Mouse (Mus musculus): ENCODE results near the gene Dync1h1.

Gene Dync1h1

DNA sequence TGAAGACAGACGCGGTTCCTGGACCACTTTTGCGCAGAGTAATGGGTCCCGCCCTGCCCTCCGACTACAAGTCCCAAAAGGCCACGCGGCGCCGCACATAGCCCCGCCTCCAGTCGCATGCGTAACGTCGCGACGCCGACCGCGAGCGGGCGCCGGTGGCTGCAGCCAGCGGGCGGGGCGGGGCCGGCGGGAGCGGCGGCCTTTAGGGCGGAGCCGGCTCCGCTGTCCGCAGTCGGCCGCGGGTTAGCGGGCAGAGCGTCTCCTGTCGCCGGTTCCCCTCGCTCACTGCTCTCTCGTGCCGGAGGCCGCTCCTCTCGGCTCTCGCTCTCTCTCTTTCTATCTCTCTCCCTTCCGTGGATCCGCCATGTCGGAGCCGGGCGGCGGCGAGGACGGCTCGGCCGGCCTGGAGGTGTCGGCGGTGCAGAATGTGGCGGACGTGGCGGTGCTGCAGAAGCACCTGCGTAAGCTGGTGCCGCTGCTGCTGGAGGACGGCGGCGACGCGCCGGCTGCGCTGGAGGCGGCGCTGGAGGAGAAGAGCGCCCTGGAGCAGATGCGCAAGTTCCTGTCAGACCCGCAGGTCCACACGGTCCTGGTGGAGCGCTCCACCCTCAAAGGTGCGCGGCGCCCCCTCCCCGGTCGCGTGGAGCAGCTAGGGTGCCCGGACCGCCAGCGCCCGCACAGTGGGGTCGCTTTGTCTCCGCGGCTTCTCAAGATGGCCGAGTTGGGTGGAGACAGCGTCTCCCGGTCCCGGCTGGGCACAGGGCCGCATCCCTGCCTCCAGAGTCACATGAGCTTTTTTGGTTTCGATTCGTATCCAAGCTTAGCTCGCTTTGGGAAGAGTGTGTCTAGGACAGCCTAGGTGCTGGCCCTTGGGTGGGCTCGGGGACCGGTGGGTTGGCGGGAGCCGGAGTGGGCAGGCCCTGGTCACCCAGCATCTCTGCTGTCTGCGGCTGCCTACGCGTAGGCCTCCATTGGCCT is at the start of gene Dync1h1:
TSS of gene Dync1h1 (plus strand) at position 212 of the 978 bp plus-strand sequence.
- DNase-seq (ENCODE audit: low spot score) = peak; percentile 91

DNA sequence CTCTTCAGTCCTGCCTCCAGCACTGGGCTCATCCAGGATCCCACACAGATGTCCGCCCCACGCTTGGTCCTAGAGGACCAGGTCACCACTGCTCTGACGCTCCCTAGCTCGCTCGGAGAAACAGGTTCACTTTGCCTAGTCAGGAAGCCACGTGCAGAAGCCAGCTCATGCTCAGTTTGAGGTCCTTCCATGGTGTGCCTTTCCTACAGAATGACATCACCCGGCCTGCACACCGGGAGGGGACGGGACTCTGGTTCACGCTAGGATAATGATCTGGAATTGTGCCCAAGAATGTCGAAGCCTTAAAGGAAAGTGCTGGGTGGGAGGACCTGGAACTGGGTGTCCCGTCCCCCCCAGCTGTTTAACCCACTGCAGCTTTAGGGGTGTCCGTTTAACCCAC is 49.1 kb upstream of the Dync1h1 start:
- DNase-seq (ENCODE audit: low spot score) = peak; percentile 57

DNA sequence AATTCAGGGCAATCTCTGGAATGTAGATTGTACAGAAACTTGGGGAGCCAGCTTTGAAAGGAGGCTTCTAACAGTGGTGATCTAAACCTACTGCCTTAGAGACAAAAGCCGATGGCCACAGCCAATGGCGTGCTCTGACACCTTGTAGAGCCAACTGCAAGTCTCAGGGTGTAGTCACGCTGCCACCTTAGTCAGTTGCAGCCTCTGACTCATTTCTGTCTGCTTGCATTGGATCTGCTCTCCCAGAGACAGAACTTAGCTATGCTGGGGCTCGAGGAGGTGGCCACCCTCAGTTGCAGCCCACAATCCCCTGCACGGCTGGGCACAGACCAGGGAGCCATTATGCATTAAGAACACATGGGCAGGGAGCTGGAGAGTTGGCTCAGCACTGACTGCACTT is 47.9 kb upstream of the Dync1h1 start:
- DNase-seq (ENCODE audit: low spot score) = no peak

DNA sequence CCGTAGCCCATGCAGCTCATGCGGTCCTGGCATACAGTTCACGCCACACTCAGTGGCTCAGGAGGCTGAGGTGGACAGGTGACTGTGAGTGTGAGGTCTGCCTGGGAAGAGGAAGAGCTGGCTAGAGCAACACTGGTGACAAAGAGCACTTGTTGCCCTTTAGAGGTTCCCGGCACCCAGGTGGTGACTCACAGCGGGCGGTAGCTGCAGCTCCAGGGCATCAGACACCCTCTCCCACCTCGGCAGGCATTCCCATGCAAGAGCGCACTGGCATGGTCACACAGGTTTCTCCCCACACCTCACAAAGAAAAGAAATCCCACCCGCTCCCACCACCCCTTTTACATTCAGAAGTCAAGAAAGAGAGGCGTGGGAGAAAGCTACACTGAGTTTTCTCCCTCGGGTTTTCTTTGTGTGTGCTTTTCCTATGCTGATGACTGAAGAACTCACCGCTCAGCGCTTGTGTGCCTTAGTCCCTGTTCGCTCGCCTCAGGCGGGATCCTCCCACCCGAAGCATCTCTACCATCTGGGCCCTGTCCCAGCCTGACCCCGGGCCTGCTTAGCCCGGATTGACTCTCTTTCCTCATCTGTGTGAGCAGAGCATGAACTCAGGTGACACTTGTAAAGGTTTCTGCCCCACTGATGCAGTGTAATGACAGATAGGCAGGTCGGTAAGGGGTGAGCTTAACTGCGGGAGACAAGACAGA is 45.6 kb upstream of the Dync1h1 start:
- no peak for DNase-seq (ENCODE audit: low spot score)

DNA sequence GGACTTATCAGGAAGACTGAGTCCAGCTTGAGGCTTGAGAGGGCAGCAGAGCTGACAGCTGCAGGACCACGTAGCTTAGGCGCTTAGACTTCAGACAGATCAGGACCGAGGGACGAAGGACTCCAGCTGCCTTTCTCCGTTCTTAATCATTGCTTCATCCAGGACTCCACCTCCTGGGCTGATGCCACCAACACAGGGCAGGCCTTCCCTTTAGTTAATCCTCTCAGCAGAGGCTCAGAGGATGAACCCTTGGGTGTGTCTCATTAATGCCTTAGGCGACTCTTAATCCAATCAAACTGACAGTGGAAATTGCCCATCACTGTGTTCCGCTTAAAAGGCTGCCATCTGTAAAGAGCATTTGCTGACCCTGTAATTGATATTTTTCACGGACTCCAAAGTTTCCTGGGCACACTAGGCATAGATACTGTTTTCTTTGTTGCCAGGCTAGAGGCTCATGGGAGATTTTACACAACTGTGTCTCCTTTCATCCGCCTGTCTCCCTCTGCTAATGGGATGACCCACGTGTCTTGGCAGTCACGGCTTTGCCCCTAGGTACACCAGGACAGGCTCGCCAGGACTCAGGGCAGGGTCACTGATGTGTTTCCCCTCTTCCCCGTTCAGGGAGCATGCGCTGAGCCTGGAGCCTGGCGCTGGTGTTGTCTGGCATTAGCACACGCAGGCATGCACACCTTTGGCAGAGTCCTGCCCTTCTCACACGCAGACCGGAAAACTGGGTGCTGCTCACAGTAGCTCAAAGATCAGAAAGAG is 44.2 kb upstream of the Dync1h1 start:
- DNase-seq (ENCODE audit: low spot score) = peak; percentile 81

DNA sequence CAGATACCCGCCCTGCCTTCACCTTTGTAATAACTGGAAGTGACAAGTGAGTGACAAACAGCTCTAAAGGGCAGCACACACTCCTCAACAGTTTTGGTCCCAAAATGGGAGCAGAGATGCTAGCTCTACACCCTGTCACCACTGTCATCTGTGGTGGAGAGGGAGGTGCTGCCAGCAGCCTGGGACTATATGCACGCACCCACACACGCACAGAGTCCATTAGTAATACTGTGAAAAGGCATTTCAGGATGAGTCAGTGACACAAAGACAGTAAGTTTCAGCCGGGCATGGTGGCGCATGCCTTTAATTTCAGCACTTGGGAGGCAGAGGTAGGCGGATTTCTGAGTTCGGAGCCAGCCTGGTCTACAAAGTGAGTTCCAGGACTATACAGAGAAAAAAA is 43.1 kb upstream of the Dync1h1 start:
- DNase-seq (ENCODE audit: low spot score) = no peak

DNA sequence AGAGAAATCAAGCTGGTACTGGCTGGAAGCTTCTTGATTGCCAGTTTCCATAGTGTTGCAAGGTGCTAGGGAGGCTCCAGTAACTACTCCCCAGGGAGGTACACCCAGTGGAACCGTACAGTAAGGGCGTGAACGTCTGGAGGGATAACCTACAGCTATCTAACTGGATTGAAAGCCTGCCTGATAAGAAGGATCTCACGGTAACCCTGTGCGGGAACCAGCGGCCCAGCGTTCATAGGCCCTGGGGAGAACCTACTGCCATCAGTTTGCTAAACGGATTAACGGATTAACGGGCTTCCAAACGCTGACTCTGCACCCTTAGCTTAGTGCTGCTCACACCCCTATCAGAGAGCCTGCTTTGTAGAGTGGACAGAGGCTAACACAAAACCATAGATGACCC is 37.9 kb upstream of the Dync1h1 start:
- DNase-seq (ENCODE audit: low spot score) = no peak

DNA sequence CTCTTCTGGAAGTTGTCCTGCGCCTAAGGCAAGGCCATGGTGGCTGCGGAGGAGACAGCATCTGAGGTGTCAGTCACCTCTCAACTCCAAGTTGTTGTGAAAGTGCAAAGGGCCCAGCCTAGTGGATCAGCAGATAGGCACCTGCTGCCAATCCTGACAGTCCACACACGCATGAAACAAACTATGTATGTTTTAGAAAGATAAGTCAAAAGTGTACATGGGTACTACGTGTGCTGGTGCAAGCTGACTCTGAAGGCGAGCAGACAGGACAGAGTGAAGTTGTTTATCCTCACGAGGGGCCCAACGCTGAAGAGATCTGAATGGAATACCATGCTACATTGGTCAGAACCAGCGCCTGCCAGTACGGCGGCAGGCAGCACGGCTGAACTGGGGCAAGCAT is 36.4 kb upstream of the Dync1h1 start:
- no peak for DNase-seq (ENCODE audit: low spot score)

DNA sequence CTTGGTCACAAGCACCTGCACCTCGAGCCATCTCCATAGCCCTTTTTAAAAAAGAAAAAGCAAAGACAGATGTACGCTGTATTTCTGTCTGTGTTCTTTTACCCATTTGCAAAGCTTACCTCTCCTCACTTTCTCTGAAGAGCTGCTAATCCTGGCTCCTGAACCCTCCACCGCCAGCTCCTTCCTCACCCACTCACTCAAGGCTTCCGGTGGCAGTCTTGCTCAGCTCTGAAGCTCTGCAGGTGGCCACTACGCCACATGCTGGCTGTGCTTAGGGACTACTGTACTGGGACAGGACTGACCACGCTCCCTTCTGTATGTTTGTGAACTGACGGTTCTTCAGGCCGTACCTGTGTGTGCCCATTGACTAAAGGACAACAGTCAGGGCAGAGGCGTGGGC is 34.9 kb upstream of the Dync1h1 start:
- DNase-seq (ENCODE audit: low spot score) = no peak

DNA sequence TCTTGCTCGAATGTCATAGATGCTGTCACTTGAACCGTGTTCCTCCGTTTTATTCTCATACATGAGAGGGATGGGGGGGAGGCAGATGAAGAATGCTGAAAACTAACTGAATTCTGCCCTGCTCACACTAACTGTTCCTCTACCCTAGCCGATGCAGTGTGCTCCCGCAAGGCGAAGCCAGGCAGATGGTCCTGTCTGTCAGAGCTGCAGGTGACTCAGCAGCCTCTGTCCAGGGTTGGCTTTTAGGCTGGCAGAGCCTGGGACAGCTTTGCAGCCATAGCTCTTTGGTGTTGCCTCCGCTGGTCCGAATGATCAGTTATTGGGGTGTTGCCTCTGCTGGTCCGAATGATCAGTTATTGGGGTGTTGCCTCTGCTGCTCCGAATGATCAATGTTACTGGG is 30.2 kb upstream of the Dync1h1 start:
- no peak for DNase-seq (ENCODE audit: low spot score)

DNA sequence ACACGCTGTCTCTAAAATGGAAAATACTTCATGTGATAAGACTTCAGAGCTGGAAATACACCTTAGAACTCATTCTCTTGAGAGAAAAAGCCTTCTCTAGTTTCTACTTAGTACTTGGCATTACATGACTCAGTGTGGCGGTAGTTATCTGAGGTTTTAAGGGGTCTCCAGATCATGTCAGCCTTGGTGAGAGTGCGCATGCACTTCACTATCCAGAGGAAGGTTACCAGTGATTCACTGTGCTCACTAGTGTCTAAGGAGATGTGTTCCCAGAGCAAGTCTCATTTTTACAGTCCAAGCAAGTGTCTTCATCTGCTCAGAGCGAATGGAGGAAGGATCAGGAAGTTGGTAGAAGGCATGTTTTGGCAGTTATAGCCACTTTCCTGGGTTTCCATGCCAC is 28.9 kb upstream of the Dync1h1 start:
- no peak for DNase-seq (ENCODE audit: low spot score)

DNA sequence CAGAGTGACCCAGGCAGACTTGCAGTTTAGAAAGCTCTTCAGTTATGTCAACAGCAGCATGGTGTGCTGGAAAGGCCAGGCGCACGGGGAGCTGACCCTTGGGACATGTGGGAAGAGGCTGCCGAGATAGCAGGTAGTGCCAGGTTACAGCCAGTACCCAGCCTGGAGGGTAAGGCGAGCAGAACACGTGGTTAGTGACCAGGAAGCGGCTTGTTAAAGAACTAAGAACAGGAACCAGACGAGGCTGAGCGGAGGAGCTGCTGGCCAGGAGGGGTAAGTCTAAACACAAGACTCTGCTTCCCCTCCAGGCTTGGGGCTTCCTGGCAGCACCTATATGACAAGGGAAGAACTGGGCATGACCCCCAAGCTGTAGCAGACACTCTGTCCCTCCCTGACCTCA is 27.6 kb upstream of the Dync1h1 start:
- no peak for DNase-seq (ENCODE audit: low spot score)

DNA sequence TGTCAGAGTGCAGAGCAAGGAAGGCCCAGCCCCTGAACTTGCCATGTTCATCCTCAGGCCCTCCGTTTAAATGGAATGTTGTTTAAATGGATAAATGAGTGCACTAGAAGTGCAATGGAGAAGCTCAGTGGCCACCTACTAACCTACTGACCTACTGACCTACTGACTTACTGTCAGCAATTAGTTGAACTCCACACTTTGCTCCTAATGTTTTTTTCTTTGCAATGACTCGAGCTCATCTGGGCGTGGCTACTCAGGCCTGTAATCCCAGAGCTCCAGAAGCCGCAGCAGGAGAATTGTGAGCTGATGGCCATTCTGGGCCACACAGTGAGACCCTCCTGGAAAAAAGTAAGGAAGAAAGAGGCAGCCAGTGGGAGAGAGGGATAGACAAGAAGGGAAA is 25.3 kb upstream of the Dync1h1 start:
- no peak for DNase-seq (ENCODE audit: low spot score)

DNA sequence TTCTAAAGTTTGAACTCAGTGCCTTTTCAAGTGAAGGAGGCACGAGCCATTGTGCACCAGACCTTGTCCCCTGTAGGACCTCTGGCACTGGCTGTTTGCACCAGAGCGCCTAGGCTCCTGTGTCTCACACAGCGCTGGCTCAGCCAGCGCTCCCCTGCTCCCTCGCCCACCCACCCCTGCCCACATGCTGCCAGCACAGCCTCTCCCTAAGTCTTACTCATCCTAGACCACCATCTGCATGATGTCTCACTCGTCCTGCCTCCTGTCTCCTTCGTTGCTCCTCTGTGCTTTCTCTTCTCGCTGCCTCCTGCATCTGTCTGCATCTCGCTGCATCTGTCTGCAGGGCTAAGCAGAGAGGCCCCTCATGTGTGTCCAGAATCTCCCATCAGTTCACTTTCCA is 22.9 kb upstream of the Dync1h1 start:
- DNase-seq (ENCODE audit: low spot score) = no peak

DNA sequence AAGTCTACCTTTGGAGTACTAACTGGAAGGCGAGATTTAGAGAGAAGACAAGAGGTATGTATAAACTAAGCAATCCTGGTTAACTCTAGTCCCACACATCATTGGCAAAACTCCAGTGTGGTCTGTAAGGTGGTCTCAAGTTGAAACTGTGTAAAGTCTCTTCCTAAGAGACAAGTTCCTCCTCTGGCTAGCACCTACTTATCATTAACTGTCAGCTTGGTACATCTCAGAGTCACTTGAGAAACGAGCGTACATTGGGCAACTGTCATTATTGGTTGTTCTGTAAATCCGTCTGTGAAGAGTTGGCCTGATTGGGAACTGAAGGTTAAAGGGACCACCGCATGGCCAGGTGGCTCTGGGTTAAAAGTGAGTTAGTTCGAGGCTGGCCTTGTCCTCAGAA is 12.6 kb upstream of the Dync1h1 start:
- no peak for DNase-seq (ENCODE audit: low spot score)

DNA sequence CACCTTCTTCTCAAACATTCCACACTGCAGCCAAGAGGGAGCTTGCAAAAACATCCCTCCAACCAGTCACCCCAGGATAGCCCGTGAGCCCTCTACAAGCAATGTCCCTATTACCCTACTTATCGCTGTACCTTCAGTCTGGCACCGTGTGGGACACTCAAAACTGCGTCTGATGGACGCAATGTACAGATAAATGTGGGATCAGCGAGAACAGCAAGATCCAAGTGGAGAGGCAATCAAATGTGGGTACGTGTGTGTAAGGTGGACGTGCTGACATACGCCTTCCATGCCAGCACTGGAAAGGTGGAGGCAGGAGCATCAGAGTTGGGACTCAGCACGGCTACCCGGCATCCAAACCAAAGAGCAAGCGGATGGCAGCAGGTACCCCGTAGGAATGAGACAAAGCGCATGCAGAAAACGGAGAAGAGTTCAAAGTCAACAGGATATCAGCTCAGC is 10.4 kb upstream of the Dync1h1 start:
- peak; percentile 21 for DNase-seq (ENCODE audit: low spot score)

DNA sequence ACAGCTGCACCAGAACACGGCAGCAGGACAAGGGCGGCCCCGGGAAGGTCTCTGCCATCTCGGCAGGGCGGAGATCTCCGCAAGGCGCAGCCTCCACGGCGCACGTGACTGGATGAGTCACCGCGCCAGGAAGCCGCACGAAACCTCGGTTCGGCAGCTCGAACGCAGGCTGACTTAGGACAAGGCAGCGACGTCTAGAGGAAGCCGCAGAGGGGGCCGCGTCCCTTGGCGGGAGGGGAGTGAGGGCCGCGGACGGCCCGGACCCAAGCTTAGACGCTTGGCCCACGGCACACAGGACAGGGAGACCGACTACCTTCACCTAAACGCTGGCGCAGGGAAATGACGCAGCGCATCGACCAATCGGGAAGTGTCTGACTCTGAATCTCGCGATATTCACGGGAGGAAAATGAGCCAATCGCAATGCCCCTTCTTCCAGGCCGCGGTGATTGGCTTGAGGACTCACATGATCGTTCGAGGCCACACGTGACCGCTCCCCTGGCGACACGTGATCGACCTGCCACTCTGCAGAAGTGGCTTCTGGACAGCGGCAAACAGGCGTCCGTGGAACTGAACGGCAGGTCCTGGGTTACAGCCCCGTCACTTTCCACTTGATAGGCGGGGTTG is 9.9 kb upstream of the Dync1h1 start:
- DNase-seq (ENCODE audit: low spot score) = peak; percentile 97

DNA sequence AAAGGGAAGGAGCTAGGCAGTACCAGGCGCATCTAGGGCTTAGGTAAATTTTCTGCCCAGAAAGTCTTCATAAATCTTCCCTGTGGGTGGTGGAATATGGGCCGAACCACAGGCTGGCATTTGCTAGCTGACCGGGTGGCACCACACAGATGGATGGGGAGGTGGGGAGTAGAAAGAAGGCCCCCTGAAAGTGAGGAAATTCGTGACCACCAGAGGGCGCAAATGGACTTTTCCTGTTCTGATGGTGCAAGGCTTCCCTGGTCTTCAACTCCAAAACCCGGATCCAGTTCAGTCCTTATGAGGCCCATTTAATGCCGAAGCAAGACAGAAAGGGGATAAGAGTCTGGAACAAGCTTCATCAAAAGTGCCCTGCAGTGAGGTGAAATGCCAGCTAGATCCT is 2.7 kb upstream of the Dync1h1 start:
- peak; percentile 60 for DNase-seq (ENCODE audit: low spot score)

DNA sequence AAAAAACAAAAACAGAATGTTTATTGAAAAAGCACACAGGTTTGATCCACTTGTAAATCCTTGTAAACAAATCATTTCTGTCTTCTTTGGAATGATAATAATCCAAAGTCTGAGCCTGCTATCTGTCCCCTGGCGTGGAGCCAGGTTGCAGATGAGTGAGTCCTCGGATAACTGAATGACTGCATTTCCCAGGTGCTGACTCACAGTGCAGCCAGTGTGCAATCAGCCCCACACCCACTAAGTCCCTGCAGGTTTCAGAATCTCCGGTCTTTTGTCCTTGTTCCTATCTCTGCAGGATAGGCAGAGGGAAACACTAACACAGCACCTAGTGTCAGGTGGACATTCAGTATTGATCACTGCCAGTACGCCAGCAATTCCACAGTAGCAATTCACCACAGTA is 1.5 kb upstream of the Dync1h1 start:
- peak; percentile 30 for DNase-seq (ENCODE audit: low spot score)

DNA sequence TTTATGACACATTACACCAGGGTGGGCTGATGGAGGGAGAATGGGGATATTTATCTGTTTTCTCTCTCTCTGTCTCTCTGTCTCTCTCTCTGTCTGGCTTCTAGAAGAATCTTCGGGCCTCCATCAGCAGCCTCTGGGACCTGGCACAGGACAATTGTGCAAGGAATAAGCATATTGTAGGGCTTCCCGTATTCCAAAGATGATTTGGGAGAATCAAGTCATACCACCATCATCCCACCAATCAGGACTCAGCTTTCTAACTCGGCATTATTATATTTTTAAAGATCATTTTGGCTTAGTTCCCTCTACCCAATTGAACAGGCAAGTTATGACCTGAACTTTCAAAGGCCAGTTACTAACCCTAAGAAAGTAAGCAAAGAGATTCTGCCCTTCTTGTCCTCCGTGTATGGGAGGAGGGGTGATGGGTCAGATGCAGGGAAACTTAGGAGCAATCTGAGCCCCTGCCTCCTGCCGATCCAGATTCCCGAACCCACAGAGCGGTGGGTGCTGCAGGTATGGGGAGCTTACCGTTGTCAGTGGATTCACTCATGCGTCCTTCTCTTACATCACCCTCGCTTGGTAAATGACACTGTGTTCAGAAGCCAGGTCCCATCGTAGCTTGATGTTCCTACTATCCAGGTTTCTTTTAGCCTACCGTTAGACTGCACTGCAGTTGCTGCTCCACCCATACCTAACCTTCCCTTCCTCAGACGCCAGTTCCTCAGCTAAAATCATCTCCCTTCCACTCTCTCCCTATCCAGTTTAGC is 844 bp upstream of the Dync1h1 start:
- no peak for DNase-seq (ENCODE audit: low spot score)

DNA sequence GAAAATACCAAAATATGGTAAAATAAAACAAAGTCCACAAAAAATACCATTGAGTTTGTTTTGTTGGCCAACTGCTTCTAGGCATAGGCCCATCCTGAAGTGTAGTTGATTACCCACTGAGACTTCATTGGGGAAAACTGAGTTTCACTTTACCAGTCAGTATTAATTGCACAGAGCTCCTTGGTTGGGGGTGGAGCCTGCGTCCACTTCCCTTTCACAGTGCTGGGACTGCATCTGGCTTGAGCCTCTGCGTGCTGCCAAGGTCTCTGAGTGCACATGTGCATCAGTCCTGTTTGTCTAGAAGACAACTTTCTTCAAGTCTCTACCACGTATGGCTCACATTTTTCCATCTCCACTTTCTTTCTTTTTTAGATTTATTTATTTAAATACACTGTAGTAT is 4.9 kb downstream of the Dync1h1 start:
- no peak for DNase-seq (ENCODE audit: low spot score)

All from MN1 (cell line).